Mouse (Mus musculus): ENCODE measurements around the gene Gm10643. TPM values are rescaled to one million over a fixed set of nuclear protein-coding genes. Genes with fewer than 3 reads are reported as not detected.

The Gm10643 gene
- polyA plus RNA-seq, 1 experiment from 2014 or later, result 1.8 TPM

DNA sequence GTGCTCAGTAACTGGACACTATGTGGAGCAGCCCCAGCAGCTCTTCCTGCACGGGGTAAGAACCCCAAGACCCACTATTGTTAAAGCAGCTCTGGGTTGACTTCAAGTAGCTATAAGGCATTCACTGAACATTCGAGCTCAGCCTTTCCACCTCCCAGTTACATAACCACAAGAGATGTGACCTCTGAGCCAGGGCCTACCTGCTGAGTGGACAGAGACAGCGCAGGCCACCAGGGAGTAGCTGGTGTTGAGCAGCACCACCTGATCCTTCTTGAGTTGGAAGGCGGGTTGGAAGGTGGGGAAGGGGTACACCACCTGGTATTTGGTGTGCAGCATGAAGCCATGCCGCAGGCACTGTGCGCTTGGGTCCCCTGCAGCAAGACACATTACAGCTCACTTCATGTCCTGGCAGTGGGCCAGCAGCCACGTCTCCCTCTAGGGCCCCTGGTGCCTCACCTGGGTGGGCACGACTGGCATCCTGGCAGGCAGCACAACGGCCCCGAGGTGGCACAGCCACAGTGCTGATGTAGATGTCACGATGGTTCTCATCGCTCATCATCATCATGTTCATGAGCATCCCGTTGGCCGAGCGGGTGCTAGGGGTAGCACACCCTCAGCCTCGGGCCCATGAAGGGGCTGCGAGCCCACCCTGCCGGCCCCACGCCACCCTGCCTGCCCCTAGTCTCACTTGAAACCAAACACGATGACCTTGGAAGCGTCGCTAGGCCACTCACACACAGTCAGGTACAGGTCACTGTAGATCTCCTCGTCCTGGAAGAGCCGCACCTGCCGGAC, 36.7 kb upstream of the Gm10643 start:
- Histone ChIP-seq H3K9me3 (replicated peaks; ENCODE audit: low read length) (no peaks in the 10 kb centered on the region), H3K4me3 (replicated peaks; ENCODE audit: low read depth, low read length) (no peak overlapping the region), H3K4me2 (ENCODE audit: low read length) (no peak overlapping the region), H3K9ac (ENCODE audit: low read depth, low read length) (no peak overlapping the region), H3K27ac (no peak overlapping the region), H3K36me3 (ENCODE audit: insufficient read depth, low read length) (peaks cover 23% of the 10 kb centered on the region), H3K27me3 (ENCODE audit: insufficient read depth, low read length) (no peaks in the 10 kb centered on the region), H3K4me1 (replicated peaks; ENCODE audit: insufficient read depth, low read length) (peaks cover 14% of the 10 kb centered on the region)
- TF ChIP-seq CTCF (IDR thresholded peaks at IDR 0.05; ENCODE audit: low read depth), result no peak
- DNase-seq (ENCODE audit: low spot score) (no peak), ATAC-seq (replicated peaks; ENCODE audit: low FRiP score, low read depth) (no peak)
- 89% methylated on average over 25 of the region's 25 CpGs for WGBS

DNA sequence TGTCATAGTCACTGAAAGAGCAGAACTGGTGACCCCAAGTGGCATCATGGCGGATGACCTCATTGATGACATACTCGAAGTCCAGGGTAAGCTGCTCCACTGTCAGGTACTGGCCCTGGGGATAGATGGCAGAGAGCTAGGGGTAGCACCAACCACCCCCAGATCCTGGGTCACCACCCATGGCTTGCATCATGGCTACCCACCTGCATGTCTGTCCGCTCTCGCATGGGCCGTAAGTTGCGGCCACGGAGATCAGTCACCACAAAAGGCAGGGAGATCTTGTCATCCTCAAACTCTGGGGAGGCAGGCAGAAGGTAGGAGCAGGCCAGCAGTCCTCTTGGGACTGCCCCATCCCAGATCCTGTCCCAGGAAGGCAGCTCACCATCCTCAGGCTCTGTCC, 33.4 kb upstream of the Gm10643 start:
- Histone ChIP-seq H3K27ac (no peak overlapping the region), H3K4me3 (replicated peaks; ENCODE audit: low read depth, low read length) (no peak overlapping the region), H3K9me3 (replicated peaks; ENCODE audit: low read length) (no peaks in the 10 kb centered on the region), H3K4me2 (ENCODE audit: low read length) (no peak overlapping the region), H3K36me3 (ENCODE audit: insufficient read depth, low read length) (peaks cover 47% of the 10 kb centered on the region), H3K9ac (ENCODE audit: low read depth, low read length) (no peak overlapping the region), H3K27me3 (ENCODE audit: insufficient read depth, low read length) (no peaks in the 10 kb centered on the region), H3K4me1 (replicated peaks; ENCODE audit: insufficient read depth, low read length) (peaks cover 7% of the 10 kb centered on the region)
- TF ChIP-seq CTCF (IDR thresholded peaks at IDR 0.05; ENCODE audit: low read depth), result no peak
- ATAC-seq (replicated peaks; ENCODE audit: low FRiP score, low read depth) (no peak), DNase-seq (ENCODE audit: low spot score) (no peak)
- 93% methylated on average over 7 of the region's 7 CpGs for WGBS

DNA sequence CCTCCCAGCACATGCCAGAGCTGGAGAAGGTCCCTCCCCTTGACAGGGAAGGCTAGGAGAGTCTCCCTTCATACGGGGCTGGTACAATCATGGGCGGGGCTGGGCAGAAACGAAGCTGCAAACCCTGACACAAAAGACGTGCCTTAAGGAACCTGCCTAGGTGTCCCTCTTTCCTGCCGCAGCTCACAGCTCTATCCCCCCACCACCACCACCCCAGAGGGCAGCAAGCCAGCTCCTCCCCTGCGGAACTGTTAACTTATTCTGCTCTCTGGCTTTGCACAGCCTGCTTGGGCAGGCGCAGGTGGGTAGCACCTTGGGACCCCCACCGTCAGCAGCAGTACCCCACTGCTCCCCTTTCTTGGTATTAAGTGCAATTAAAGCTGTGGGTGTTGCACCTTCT, 31.1 kb upstream of the Gm10643 start:
- TF ChIP-seq CTCF (IDR thresholded peaks at IDR 0.05; ENCODE audit: low read depth), result no peak
- DNase-seq (ENCODE audit: low spot score), result no peak
- Histone ChIP-seq H3K9me3 (replicated peaks; ENCODE audit: low read length) (no peaks in the 10 kb centered on the region), H3K27ac (no peak overlapping the region), H3K4me2 (ENCODE audit: low read length) (no peak overlapping the region), H3K4me1 (replicated peaks; ENCODE audit: insufficient read depth, low read length) (no peaks in the 10 kb centered on the region), H3K9ac (ENCODE audit: low read depth, low read length) (no peak overlapping the region), H3K27me3 (ENCODE audit: insufficient read depth, low read length) (no peaks in the 10 kb centered on the region), H3K36me3 (ENCODE audit: insufficient read depth, low read length) (peaks cover 67% of the 10 kb centered on the region), H3K4me3 (replicated peaks; ENCODE audit: low read depth, low read length) (no peak overlapping the region)
- ATAC-seq (replicated peaks; ENCODE audit: low FRiP score, low read depth), result no peak
- 76% methylated on average over 8 of the region's 8 CpGs for WGBS

DNA sequence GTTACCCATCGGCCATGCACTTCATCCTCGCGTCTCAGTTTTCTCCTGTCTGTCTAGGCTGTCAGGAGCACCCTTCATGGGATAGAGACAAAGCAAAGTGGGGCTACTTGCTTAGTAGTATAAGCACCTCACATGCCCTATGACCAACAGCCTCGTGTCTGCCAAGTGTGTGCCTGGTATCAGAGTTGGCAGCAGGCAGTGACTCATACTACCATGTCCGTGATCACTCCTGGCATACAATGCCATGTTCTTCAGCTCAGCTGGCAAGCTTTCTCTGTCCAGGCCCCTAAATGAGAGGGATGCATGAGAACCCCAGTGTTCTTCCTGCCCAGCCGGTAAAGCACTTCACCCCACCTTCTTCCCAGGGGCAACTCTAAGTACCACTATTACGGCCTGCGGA, 25.6 kb upstream of the Gm10643 start:
- H3K4me1 ChIP-seq (replicated peaks; ENCODE audit: insufficient read depth, low read length), result no peaks in the 10 kb centered on the region
- peaks cover 68% of the 10 kb centered on the region for H3K36me3 ChIP-seq (ENCODE audit: insufficient read depth, low read length)
- H3K4me2 ChIP-seq (ENCODE audit: low read length), result no peak overlapping the region
- no peaks in the 10 kb centered on the region for H3K27me3 ChIP-seq (ENCODE audit: insufficient read depth, low read length)
- TF ChIP-seq CTCF (IDR thresholded peaks at IDR 0.05; ENCODE audit: low read depth), result no peak
- DNase-seq (ENCODE audit: low spot score) (no peak), ATAC-seq (replicated peaks; ENCODE audit: low FRiP score, low read depth) (no peak)
- no peaks in the 10 kb centered on the region for H3K9me3 ChIP-seq (replicated peaks; ENCODE audit: low read length)
- WGBS, result 88% methylated on average over 8 of the region's 8 CpGs
- H3K27ac ChIP-seq, result no peak overlapping the region
- no peak overlapping the region for H3K4me3 ChIP-seq (replicated peaks; ENCODE audit: low read depth, low read length)
- H3K9ac ChIP-seq (ENCODE audit: low read depth, low read length), result no peak overlapping the region

DNA sequence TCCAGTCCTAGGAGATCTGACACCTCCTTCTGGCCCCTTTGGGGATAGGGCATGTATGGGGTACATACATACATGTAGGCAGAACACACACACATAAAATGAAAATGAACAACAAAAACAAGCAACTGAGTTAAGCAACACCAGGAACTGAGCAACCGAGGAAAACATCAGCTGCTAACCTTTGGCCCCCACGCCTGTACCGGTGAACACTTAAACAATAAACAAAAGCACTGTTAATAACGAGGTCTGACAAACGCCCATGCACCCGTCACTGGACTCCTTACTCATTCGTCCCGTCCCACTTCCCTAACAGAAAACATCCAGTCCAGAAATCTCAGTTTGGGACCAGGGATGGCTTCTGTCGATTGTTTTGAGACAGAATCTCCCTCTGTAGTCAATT, 24.3 kb upstream of the Gm10643 start:
- 76% methylated on average over 9 of the region's 9 CpGs for WGBS

DNA sequence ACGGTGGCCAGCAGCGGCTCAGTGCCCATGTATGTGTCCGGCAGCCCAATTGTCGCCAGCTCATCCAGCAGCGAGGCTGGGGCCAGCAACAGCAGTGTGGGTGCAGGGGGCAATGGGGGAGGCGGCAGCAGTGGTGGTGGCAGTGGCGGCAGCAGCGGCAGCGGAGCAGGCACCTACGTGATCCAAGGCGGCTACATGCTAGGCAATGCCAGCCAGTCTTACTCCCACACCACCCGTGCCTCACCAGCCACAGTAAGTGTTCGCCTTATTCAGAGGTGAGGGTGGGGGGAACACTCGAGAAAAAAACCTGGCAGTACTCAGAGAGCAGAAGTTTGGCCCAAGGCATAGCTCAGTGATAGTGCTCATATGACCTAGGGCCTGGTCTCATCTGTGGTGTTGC, 22.9 kb upstream of the Gm10643 start:
- 87% methylated on average over 14 of the region's 14 CpGs for WGBS
- no peaks in the 10 kb centered on the region for H3K4me1 ChIP-seq (replicated peaks; ENCODE audit: insufficient read depth, low read length)
- no peak overlapping the region for H3K27ac ChIP-seq
- H3K27me3 ChIP-seq (ENCODE audit: insufficient read depth, low read length), result no peaks in the 10 kb centered on the region
- ATAC-seq (replicated peaks; ENCODE audit: low FRiP score, low read depth) (no peak), DNase-seq (ENCODE audit: low spot score) (no peak)
- H3K4me2 ChIP-seq (ENCODE audit: low read length), result no peak overlapping the region
- peaks cover 59% of the 10 kb centered on the region for H3K36me3 ChIP-seq (ENCODE audit: insufficient read depth, low read length)
- H3K9me3 ChIP-seq (replicated peaks; ENCODE audit: low read length), result no peaks in the 10 kb centered on the region
- no peak overlapping the region for H3K4me3 ChIP-seq (replicated peaks; ENCODE audit: low read depth, low read length)
- no peak overlapping the region for H3K9ac ChIP-seq (ENCODE audit: low read depth, low read length)
- TF ChIP-seq CTCF (IDR thresholded peaks at IDR 0.05; ENCODE audit: low read depth), result no peak

More for the DNA sequence above, 24.3 kb upstream of the Gm10643 start:
- H3K4me2 ChIP-seq (ENCODE audit: low read length), result no peak overlapping the region
- no peak for DNase-seq (ENCODE audit: low spot score)
- no peak overlapping the region for H3K9ac ChIP-seq (ENCODE audit: low read depth, low read length)
- H3K27me3 ChIP-seq (ENCODE audit: insufficient read depth, low read length), result no peaks in the 10 kb centered on the region
- no peaks in the 10 kb centered on the region for H3K9me3 ChIP-seq (replicated peaks; ENCODE audit: low read length)
- no peak overlapping the region for H3K27ac ChIP-seq
- H3K4me3 ChIP-seq (replicated peaks; ENCODE audit: low read depth, low read length), result no peak overlapping the region
- peaks cover 56% of the 10 kb centered on the region for H3K36me3 ChIP-seq (ENCODE audit: insufficient read depth, low read length)
- H3K4me1 ChIP-seq (replicated peaks; ENCODE audit: insufficient read depth, low read length), result no peaks in the 10 kb centered on the region
- no peak for TF ChIP-seq CTCF (IDR thresholded peaks at IDR 0.05; ENCODE audit: low read depth)
- no peak for ATAC-seq (replicated peaks; ENCODE audit: low FRiP score, low read depth)

- Histone ChIP-seq H3K36me3 (ENCODE audit: insufficient read depth, low read length) (peaks cover 59% of the 10 kb centered on the region), H3K4me3 (replicated peaks; ENCODE audit: low read depth, low read length) (no peak overlapping the region), H3K27ac (no peak overlapping the region), H3K9me3 (replicated peaks; ENCODE audit: low read length) (no peaks in the 10 kb centered on the region), H3K4me1 (replicated peaks; ENCODE audit: insufficient read depth, low read length) (no peaks in the 10 kb centered on the region), H3K9ac (ENCODE audit: low read depth, low read length) (no peak overlapping the region), H3K27me3 (ENCODE audit: insufficient read depth, low read length) (no peaks in the 10 kb centered on the region), H3K4me2 (ENCODE audit: low read length) (no peak overlapping the region)
- no peak for TF ChIP-seq CTCF (IDR thresholded peaks at IDR 0.05; ENCODE audit: low read depth)
- 90% methylated on average over 7 of the region's 7 CpGs for WGBS
- DNase-seq (ENCODE audit: low spot score) (no peak), ATAC-seq (replicated peaks; ENCODE audit: low FRiP score, low read depth) (no peak)
Observed at GRCm38 (mm10) chr8:84087156-84087555, 22.2 kb upstream of the Gm10643 start.

Measured in kidney, postnatal 0 days (tissue).